Mouse (Mus musculus) ES-Bruce4 (cell line): ENCODE measurements around the gene Ppm1m. TPM values are rescaled to one million over a fixed set of nuclear protein-coding genes. Genes with fewer than 3 reads are reported as not detected.

Experiments
- H3K27ac ChIP-seq: 2 replicates; pipeline ENCODE4 v1.5.1; 2012; ENCODE audit warnings: low read length, inconsistent platforms; ENCODE audit not compliant: insufficient read depth
- H3K27me3 ChIP-seq: 2 replicates; pipeline ENCODE4 v1.6.1; 2012; ENCODE audit warnings: mild to moderate bottlenecking, low read length, inconsistent platforms; ENCODE audit not compliant: control insufficient read depth, poor library complexity, insufficient read depth, severe bottlenecking
- H3K36me3 ChIP-seq: 2 replicates; pipeline ENCODE4 v1.6.1; 2012; ENCODE audit warnings: inconsistent platforms, mild to moderate bottlenecking, low read length, moderate library complexity; ENCODE audit not compliant: control insufficient read depth, poor library complexity, insufficient read depth, severe bottlenecking
- H3K4me1 ChIP-seq: one replicate; pipeline ENCODE4 v1.8.1; 2011; ENCODE audit warnings: low read length; ENCODE audit not compliant: control insufficient read depth, insufficient read depth
- H3K4me3 ChIP-seq: 2 replicates; pipeline ENCODE4 v1.5.1; 2011; ENCODE audit warnings: low read depth, mild to moderate bottlenecking, low read length
- H3K9ac ChIP-seq: 2 replicates; pipeline ENCODE4 v1.6.1; 2012; ENCODE audit warnings: low read depth, mild to moderate bottlenecking, inconsistent platforms; ENCODE audit not compliant: poor library complexity, severe bottlenecking
- H3K9me3 ChIP-seq: replicated peaks from 2 replicates; pipeline ENCODE4 v1.6.1; 2012; ENCODE audit warnings: mild to moderate bottlenecking, low read length, inconsistent platforms; ENCODE audit not compliant: control insufficient read depth, poor library complexity, insufficient read depth, severe bottlenecking
- CTCF ChIP-seq: IDR thresholded peaks from one replicate; pipeline ENCODE4 v1.8.1; 2011; ENCODE audit warnings: low read depth, low read length
- EP300 ChIP-seq: IDR thresholded peaks from 2 replicates; pipeline ENCODE4 v1.6.1; 2011; ENCODE audit warnings: low read depth, low read length; ENCODE audit not compliant: insufficient read depth
- POLR2A ChIP-seq: IDR thresholded peaks from one replicate; pipeline ENCODE4 v1.8.1; 2011; ENCODE audit warnings: low read length; ENCODE audit not compliant: insufficient read depth
- polyA plus RNA-seq: library from polyadenylated mRNA; stranded (reverse); fragments of >200 nt; gene quantifications from 2 replicates; pipeline ENCODE4 v1.2.4, GENCODE M21; 2011; ENCODE audit warnings: low read depth; ENCODE audit not compliant: missing spikeins, insufficient read depth, insufficient read length

Ppm1m gene
- polyA plus RNA-seq, 1 experiment: 23.4 TPM

DNA sequence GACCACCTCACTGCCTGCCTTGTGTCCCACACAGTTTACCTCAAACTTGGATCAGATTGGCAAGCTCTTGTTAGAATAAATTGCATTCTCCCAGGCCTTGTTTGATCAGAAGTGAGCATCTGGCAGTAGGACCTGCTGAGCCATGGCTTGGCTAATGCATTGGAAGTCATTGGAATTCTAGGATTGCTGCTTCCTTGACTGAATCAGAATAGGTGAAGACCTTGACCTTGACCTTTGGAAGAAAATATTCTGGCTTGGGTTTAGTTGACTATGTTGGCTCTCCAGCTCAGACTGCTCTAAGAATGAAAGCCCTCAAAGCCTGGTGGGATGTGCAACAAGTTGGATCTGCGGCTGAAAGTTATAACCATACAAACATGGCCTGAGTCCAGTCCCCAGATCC, 8.2 kb downstream of the Ppm1m start:
- Histone ChIP-seq H3K27ac (no peak overlapping the region), H3K4me3 (no peak overlapping the region), H3K36me3 (peaks cover 52% of the 10 kb centered on the region)

DNA sequence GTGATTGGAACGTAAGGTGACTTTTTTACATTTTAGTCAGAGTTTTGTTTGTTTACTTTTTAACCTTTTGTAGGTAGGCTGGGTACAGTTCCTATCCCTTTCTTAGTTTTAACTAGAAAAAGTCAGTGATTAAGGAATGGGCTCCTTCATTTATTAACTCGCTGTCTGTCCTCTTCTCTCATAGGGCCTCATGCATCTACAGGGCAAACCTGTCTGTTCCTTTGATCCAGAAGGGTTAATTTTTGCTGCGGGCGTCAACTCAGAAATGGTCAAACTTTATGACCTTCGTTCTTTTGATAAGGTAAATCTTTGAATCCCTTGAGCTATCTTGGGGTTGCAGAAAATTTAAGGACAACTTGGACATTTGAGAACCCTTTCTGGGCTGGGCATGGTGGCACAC, 15.6 kb downstream of the Ppm1m start:
- no peaks in the 10 kb centered on the region for H3K27me3 ChIP-seq
- TF ChIP-seq EP300: no peak
- no peak for TF ChIP-seq CTCF
- no peak for TF ChIP-seq POLR2A
- H3K36me3 ChIP-seq: peaks cover 95% of the 10 kb centered on the region
- H3K4me3 ChIP-seq: no peak overlapping the region
- peaks cover 1% of the 10 kb centered on the region for H3K4me1 ChIP-seq
- H3K27ac ChIP-seq: no peak overlapping the region
- H3K9me3 ChIP-seq: no peaks in the 10 kb centered on the region
- no peak overlapping the region for H3K9ac ChIP-seq

More for the DNA sequence above, 8.2 kb downstream of the Ppm1m start:
- Histone ChIP-seq H3K9ac (no peak overlapping the region), H3K27me3 (no peaks in the 10 kb centered on the region), H3K4me1 (peaks cover 3% of the 10 kb centered on the region), H3K9me3 (no peaks in the 10 kb centered on the region)
- TF ChIP-seq POLR2A (no peak), CTCF (no peak), EP300 (no peak)

DNA sequence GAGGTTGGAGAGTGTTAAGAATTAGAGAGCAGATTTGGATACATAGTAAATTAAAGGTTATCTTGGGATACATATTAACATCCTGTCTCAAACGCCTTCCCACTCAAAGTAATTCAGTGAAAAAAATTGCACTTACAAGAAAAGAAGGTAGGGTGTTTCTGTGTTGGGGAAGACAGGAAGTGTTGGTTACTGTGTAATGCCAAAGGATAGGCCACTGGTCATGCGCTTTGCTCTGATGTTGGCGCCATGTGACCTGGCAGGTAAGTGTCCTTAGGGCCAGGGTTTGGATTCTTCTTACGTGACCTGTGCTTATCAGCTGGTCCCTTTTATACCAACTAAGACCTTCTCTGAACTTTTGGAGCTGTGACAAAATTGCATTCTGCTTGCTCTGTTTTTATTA, 17.4 kb downstream of the Ppm1m start:
- H3K4me3 ChIP-seq: no peak overlapping the region
- H3K27ac ChIP-seq: no peak overlapping the region
- peaks cover 89% of the 10 kb centered on the region for H3K36me3 ChIP-seq
- no peaks in the 10 kb centered on the region for H3K27me3 ChIP-seq
- no peaks in the 10 kb centered on the region for H3K9me3 ChIP-seq
- peaks cover 6% of the 10 kb centered on the region for H3K4me1 ChIP-seq
- H3K9ac ChIP-seq: no peak overlapping the region
- TF ChIP-seq EP300: no peak
- TF ChIP-seq CTCF: no peak
- TF ChIP-seq POLR2A: no peak

DNA sequence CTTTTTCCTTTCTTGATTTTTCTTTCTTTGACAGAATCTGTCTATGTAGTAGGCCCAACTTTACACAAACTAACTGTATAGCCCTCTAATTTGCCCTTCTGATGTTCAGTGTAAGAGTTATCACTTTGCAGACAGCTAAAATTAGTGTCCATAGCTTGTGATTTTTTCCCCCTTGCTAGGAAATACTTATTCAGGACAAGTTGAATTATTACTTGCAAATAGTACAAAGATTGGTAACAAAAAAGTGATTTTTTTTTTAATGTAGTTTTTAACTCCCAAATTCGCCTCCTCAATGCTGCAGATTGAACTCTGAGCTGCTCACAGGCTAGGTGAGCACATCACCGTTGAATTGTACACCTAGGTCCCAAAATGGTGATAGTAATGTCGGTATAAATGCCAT, 19.6 kb downstream of the Ppm1m start:
- Histone ChIP-seq H3K9me3 (no peaks in the 10 kb centered on the region), H3K4me1 (peaks cover 6% of the 10 kb centered on the region), H3K27ac (no peak overlapping the region), H3K9ac (no peak overlapping the region), H3K27me3 (no peaks in the 10 kb centered on the region), H3K4me3 (no peak overlapping the region), H3K36me3 (peaks cover 80% of the 10 kb centered on the region)
- TF ChIP-seq EP300: no peak
- no peak for TF ChIP-seq CTCF
- TF ChIP-seq POLR2A: no peak

DNA sequence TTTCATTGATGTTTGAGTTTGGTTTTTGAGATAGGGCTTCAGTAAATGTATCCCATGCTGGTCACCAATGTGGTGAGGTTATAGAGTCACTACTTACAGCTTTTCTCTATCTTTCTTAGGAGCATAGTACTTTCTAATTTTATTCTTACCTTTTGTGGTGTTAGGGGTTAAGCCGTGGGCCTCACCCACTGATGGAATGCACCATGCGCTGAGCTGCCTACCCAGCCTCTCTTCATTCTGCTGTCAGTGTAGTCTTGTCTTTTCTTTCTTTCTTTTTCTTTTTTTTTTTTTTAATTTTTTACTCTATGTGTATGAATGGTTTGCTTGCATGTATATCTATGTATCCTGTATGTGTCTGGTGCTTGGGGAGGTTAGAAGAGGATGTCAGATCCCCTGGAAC, 20.1 kb downstream of the Ppm1m start:
- Histone ChIP-seq H3K9me3 (no peaks in the 10 kb centered on the region), H3K9ac (no peak overlapping the region), H3K27ac (no peak overlapping the region), H3K4me3 (no peak overlapping the region), H3K4me1 (peaks cover 6% of the 10 kb centered on the region), H3K36me3 (peaks cover 77% of the 10 kb centered on the region), H3K27me3 (no peaks in the 10 kb centered on the region)
- TF ChIP-seq CTCF (no peak), EP300 (no peak), POLR2A (no peak)

DNA sequence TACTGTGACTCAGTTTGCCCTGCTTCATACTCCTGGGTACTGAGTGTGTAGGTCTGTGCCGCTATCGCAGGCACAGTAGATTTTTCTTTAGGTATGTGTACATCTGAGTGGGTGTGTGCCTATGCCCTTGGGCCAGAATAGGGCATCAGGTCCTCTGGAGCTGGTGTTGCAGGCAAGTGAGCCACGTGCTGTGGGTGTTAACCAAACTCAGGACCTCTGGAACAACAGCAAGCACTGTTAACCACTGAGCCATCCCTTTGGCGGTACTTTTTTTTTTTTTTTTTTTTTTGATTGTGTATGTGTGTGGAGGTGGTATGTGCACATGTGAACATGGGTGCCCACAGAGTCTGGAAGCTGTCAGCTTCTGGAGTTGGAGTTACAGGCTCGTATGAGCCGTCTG, 21.7 kb downstream of the Ppm1m start:
- H3K4me1 ChIP-seq: peaks cover 4% of the 10 kb centered on the region
- H3K36me3 ChIP-seq: peaks cover 65% of the 10 kb centered on the region
- H3K4me3 ChIP-seq: no peak overlapping the region
- TF ChIP-seq EP300 (no peak), CTCF (no peak), POLR2A (no peak)
- H3K27me3 ChIP-seq: no peaks in the 10 kb centered on the region
- H3K9me3 ChIP-seq: no peaks in the 10 kb centered on the region
- H3K27ac ChIP-seq: no peak overlapping the region
- H3K9ac ChIP-seq: no peak overlapping the region

DNA sequence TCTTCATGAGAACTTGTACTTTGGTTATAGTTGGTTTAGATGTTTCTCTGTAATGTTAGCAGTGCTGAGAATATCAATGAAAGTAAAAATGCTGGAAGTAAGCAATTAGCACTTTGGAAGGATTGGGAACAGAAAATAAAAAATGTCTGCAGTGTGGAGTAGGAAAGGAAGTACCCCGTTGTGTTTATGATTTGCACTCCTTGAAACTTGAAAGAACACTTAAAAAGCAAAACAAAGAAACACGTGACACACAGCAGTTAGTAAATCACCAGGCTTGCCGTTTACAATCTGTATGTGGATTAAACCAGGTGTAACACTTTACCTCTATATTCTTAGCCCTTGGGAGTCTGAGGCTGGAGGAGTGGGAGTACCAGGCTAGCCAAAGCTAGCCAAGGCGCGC, 22.8 kb downstream of the Ppm1m start:
- H3K9ac ChIP-seq: no peak overlapping the region
- H3K9me3 ChIP-seq: no peaks in the 10 kb centered on the region
- H3K27me3 ChIP-seq: no peaks in the 10 kb centered on the region
- peaks cover 4% of the 10 kb centered on the region for H3K4me1 ChIP-seq
- peaks cover 57% of the 10 kb centered on the region for H3K36me3 ChIP-seq
- no peak for TF ChIP-seq EP300
- no peak for TF ChIP-seq POLR2A
- no peak for TF ChIP-seq CTCF
- H3K4me3 ChIP-seq: no peak overlapping the region
- H3K27ac ChIP-seq: no peak overlapping the region
